Mouse (Mus musculus) frontal cortex, postnatal 36 days (tissue): Measurements from ENCODE around the gene Plcb4.
"Not testable (repeated sequence)": the region's sequence is repeated elsewhere in the genome, so short reads cannot be mapped to it uniquely, and the experiment has no call there.

Source experiments
- DNase-seq, 2 experiments: peaks; one replicate each; pipeline ENCODE4 v3.0.0; 2022; ENCODE audit warnings: low spot score in 2 of 2

The Plcb4 gene

DNA sequence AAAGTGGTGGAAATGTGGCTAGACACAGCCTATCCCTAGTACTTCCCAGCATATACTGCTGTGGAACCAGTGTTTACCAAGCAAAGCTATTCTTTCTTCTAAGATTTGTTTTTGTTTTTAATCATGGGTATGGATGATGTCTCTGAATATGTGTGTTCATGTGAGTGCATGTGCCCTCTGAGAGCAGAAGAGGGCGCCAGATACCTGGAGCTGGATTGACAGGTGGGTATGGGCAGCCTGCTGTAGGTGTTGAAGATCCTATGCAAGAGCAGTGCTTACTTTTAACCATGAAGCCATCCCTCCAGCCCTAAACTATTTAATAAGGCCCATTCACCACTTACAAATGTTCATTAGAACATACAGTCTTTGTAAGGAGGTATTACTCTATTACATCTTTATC is 231.3 kb downstream of the Plcb4 start:
- DNase-seq: no peak

DNA sequence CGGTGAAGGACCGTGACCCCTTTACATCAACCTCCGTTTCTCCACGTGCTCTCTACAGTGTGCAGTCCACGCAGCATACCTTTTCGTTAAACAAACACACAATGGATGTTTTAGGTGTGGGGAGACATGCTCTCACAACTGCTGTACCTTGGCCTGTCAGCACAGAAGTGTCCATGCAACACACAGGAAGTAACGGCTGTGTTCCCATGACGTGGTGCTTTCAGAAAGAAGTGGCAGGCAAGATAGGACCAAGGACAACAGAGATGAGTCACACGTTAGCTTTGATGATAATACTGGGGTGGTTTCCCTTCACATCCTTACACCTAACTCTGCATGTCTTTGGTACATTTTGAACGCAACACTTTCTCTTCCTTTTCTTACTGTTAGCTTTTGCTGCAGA is 232.3 kb downstream of the Plcb4 start:
- DNase-seq: no peak

- no peak for DNase-seq
Observed at GRCm38 (mm10) chr2:135891686-135892085, 232.9 kb downstream of the Plcb4 start.

GRCm38 (mm10) chr2:135894582-135894981 is 235.8 kb downstream of the Plcb4 start:
- DNase-seq: no peak

- no peak for DNase-seq
Observed at GRCm38 (mm10) chr2:135898025-135898424, 239.2 kb downstream of the Plcb4 start.

GRCm38 (mm10) chr2:135899931-135900330 is 241.1 kb downstream of the Plcb4 start:
- DNase-seq: not testable (repeated sequence)

- DNase-seq: no peak
Observed at GRCm38 (mm10) chr2:135901015-135901414, 242.2 kb downstream of the Plcb4 start.

- DNase-seq: no peak
Observed at GRCm38 (mm10) chr2:135904262-135904661, 245.5 kb downstream of the Plcb4 start.

DNA sequence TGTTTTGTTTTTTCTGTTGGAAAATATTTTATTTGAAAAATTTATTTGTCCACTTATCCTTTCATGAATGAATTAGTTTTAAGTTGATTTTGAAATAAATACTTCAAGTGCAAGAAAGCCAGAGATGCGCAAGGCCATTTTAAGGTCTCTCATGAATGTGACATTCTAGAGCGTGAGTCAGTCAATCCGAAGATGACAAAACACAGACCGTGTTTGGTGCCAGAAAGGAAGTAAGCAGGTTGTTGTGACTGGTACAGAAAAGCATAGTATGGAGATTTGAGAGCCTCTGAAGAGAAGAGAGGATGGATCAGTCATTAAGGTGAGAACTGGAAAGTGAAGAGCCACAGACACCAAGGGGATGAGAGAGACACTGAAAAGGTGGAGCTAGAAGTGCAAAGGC is 246.0 kb downstream of the Plcb4 start:
- DNase-seq: no peak

DNA sequence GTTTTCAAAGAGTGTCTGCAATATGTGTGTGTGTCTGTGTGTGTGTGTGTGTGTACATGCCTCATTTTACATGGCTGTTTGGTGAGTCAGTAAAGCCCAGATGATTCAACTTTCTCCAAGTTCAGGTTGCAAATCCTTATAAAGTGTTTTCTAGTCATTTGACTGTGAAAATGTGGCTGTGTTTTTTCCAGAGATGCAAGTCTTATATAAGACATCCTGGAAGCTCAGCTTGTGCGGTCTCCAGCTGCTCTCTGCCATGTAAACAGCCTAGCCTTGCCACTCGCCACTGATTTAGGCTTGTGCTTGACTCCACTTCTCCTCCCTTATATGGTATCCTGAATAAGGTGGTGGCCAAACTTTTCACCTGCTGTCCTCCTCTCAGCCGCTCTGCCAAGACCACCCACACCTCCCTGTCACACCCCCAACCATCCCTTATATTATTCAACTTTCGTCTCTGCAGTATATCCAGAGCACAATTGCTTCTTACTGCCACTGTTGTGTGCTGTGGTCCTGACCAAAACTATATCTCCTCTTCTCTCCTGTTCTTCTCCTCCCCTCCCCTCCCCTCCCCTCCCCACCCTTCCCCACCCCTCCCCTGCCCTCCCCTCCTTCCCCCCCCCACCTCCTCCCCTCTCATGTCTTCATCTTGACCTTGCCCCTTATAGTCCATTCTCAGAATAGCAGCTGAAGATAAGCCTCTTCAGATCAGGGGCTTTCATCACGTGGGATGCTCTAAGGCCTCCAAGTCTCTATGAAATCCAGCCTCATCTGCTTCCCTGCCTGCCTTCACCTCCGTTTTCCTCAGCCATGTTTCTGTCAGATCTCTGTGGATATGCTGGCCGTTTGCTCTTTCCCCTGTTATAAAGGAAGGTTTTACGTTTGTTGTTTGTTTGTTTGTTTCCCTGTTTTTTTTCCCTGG is 255.8 kb downstream of the Plcb4 start:
- DNase-seq: peak; percentile 28 to 50

DNA sequence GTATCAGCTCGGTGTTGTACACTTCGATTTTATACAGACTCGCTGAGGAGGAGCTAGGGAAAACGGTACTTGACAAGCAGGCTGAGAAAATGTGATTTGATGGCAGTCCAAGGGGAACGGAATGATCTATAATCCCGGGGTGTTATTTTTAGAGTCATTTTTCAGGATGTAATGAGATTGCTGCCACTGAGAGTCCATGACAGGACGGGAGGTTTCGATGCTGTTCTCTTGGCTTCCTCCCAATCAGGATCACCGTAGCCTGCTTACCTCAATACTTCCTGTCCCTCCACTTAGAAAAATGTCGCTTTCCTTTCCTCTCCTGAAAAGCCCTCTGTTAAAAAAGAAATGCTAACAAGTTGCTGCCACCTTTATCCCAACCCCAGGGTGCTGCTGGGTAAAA is 257.1 kb downstream of the Plcb4 start:
- DNase-seq: no peak

DNA sequence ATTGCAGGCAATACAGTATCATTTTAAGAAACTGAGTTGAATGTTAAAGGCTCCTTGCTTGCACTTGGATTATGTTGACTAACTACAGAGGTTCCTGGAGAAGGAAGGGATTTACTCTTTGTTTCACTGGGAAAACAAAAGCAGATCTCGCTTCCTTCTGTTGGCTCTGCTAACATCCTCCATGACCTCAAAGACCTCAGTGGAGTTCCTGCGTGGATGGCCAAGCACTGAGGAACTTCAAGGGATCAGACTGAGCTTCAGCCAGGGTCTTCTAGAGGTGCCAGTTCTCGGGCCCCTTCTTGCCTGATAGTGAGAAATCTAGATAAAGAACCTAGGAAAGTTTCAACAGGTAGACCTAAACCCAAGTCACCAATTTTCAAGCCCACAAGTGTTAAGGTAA is 258.2 kb downstream of the Plcb4 start:
- DNase-seq: no peak

DNA sequence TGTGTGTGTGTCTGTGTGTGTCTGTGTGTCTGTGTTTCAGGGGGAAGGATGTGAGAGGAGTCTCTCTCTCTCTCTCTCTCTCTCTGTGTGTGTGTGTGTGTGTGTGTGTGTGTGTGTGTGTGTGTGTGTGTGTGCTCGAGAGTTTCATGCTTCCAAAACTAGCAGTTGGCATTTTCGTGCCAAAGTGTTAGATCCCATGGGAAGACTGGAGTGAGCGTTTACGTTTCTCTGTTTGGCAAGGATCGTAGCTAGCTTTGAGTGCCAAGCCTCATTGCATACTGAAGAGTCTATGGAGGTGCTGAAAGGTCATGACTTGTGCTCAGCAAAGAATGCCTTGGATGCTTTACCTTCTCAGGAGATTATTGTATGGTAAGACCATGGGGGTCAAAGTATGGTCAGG is 259.3 kb downstream of the Plcb4 start:
- DNase-seq: no peak

DNA sequence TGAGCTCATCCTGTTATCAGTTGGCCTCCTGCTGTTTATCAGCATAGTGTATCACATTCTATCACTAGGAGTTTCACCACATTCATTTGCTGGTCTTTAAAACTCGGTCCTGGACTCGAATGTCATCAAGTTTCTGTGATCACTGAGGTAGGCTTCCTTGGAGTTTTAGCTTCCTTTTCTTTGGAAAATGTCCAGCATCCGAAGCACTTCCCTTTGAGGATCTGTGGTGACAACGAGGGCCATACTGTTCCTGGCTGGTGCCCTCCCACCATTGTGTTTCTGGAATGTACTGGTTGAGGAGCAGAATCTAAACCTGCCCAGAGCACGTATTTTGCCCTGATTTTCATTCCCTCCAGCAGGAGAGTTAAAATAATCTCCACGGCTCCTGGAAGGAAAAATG is 260.8 kb downstream of the Plcb4 start:
- no peak for DNase-seq

GRCm38 (mm10) chr2:135926660-135927343 is 268.0 kb downstream of the Plcb4 start:
- DNase-seq: peak; percentile 27 to 70

DNA sequence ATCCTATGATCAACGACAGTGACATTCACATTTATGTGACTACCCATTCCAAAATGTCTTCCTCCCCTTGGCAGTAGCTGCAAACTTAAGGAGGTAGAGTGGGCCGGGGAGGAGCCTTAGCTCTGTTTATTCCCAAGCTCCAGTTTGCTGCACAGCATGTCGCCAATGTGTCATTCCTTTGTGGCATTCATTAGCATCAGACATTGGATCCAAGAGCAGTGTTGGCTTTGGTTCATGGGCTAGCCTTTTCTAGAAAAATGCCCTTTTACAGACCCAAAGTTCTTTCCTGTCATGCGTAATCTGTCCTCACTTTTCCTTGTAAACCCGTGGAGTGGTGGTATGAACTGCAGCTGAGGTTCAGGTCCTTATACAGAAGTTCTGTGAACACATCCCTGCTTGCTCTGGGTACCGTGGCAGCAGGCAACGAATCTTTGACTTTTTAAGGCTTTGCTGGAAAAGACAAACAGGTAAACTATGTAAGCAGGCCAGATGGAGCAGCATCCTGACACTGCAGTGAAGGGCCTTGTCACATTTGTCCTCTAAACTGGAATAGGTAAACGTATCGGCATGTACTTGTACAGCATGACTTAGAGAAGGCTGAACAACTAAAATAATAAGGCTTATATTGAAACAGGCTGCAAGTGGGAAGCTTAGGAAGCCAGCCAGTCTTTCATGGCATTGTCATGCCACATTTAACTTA is 270.4 kb downstream of the Plcb4 start:
- DNase-seq: no peak

GRCm38 (mm10) chr2:135930696-135931095 is 271.9 kb downstream of the Plcb4 start:
- no peak for DNase-seq

DNA sequence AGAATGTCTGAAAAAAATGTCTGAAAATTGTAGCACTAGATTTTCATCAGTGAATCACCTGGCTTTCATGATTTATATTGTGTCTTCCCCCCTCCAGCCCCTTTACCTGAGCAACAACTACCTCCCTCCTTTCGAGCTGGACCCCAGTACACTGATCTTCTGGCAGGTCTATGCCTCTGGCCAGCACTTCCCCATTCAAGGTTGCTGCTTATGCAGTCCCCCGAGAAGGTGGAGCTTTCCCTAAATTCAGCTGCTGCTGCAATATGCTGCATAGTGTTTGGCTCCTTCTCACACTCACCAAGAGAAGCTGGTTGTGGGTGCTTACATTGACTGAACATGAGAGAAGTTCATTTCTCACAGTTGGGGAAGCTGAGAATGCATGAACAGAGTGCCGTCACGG is 273.8 kb downstream of the Plcb4 start:
- DNase-seq: no peak

DNA sequence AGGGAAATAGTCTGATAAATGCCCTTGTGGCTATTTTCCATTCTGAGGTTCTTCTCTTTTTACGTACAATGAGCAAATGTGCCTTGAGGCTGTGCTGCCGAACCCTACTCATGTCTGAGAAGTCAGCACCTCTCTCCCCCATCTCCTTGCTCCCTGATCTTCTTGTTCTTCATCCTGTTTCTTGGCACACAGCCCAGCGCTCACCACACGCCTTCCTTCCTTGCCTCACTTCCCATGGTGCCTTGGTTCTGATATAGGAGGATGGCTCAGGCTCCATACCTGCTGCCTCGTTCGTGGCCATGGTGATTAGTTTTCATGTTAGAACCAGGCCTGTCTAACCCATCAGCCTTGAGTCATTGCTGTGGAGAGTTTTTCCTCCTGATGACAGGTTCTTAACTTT is 277.6 kb downstream of the Plcb4 start:
- no peak for DNase-seq

DNA sequence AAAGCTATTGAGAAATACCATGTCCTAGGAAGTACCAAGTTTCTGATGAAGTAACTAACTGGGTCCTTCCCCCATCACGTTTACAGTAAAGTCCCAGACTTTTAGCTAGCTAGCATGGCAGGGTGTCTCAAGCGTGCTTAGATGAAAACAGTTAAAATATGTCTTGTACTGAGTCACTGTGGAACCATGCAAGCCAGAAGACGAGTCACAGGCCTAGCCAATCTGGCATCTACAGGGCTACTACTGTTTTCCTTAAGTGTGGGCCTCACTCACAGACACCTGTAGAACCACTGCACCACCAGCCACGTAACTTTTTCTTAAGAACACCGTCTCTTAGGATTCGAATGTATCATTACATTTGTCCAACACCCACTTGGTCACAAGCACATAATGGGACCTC is 278.8 kb downstream of the Plcb4 start:
- DNase-seq: no peak

DNA sequence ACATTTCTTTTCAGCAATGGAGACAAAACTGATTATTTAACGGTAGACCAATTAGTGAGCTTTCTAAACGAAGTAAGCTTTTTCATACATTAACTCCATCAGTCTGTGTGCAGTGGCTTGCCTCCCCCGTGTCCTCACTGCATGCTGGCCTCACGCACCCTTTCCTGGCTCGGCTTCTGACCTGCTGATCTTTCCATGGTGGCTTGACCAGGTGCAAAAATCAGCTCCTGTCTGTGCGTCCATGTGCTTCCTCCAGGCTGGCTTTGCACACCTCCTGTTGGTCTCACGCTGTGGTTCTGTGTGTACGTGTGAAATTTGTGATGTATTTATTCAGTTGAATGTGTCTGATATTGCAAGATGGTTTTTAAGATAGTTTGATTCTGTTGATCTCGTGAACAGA is 281.1 kb downstream of the Plcb4 start:
- DNase-seq: no peak

GRCm38 (mm10) chr2:135947839-135948238 is 289.0 kb downstream of the Plcb4 start:
- DNase-seq: no peak
